Mouse (Mus musculus) layer of hippocampus, adult 9-11 months (tissue): ENCODE results near the gene Rora.

ENCODE experiments used
- DNase-seq: peaks from one replicate; pipeline ENCODE4 v3.0.0; 2022

Gene Rora

GRCm38 (mm10) chr9:69297766-69298375 is 644.3 kb downstream of the Rora start:
- no peak for DNase-seq

GRCm38 (mm10) chr9:69298566-69299335 is 645.2 kb downstream of the Rora start:
- no peak for DNase-seq

- no peak for DNase-seq
These were observed 645.9 kb downstream of the Rora start for GRCm38 (mm10) chr9:69299484-69299883.

- DNase-seq, result no peak
These were observed 646.7 kb downstream of the Rora start for GRCm38 (mm10) chr9:69300296-69300695.

- DNase-seq, result peak; percentile 25
These were observed 647.9 kb downstream of the Rora start for GRCm38 (mm10) chr9:69301445-69301844.

GRCm38 (mm10) chr9:69301955-69302354 is 648.4 kb downstream of the Rora start:
- no peak for DNase-seq

GRCm38 (mm10) chr9:69302846-69303245 is 649.3 kb downstream of the Rora start:
- DNase-seq, result no peak

- DNase-seq, result no peak
These were observed 649.9 kb downstream of the Rora start for GRCm38 (mm10) chr9:69303346-69303944.

GRCm38 (mm10) chr9:69303962-69304361 is 650.4 kb downstream of the Rora start:
- no peak for DNase-seq

GRCm38 (mm10) chr9:69304492-69304891 is 650.9 kb downstream of the Rora start:
- DNase-seq, result no peak

- DNase-seq, result no peak
These were observed 651.4 kb downstream of the Rora start for GRCm38 (mm10) chr9:69304991-69305390.

GRCm38 (mm10) chr9:69306734-69307528 is 653.3 kb downstream of the Rora start:
- peak; percentile 43 for DNase-seq

- DNase-seq, result no peak
These were observed 654.4 kb downstream of the Rora start for GRCm38 (mm10) chr9:69307974-69308373.

GRCm38 (mm10) chr9:69310524-69310923 is 656.9 kb downstream of the Rora start:
- DNase-seq, result no peak

- DNase-seq, result no peak
These were observed 659.7 kb downstream of the Rora start for GRCm38 (mm10) chr9:69313297-69313696.

- DNase-seq, result no peak
These were observed 661.0 kb downstream of the Rora start for GRCm38 (mm10) chr9:69314451-69315210.

- no peak for DNase-seq
These were observed 664.0 kb downstream of the Rora start for GRCm38 (mm10) chr9:69317527-69318115.

- DNase-seq, result no peak
These were observed 665.8 kb downstream of the Rora start for GRCm38 (mm10) chr9:69319434-69319833.

- DNase-seq, result no peak
These were observed 666.5 kb downstream of the Rora start for GRCm38 (mm10) chr9:69319913-69320634.

- no peak for DNase-seq
These were observed 667.0 kb downstream of the Rora start for GRCm38 (mm10) chr9:69320635-69321027.

- DNase-seq, result no peak
These were observed 668.4 kb downstream of the Rora start for GRCm38 (mm10) chr9:69321956-69322355.
